Comparison of ENCODE assay signal across 13 mouse cellular contexts in the genomic region with DNA sequence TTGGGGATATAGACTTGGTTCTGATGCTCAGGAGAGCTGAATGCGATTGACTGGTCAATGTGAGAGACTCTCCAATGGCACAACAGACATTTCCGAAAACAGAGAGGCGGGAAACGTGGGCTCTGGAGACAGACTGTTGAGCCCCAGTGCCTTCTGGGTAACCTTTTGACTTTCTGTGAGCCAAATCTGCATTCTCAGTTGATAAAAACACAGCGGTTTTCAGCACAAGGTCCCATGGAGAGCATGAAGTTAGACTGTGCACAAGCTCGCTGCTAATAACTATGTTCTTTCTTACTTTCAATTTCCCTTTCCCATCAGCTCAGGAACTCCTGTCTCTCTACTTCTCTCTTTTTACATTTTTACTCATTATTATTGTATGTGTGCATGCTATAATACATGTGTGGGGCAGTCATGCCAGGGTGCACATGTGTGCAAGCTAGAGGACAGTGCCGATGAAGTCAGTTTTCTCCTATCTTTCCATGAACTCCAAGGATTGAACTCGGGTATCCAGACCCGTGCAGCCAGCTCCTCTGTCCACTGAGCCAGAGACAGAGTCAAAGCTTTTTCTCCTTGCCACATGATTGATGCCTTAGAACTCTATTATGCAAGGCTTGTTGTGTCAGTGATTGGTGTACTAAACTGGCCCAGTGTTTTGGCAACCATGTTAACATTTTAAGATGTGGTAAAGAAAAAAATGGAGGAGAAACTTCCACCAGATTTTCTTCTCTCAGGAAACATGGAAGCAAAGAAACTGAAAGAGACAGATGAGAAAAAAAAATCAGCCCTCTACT. TPM values are rescaled to one million over a fixed set of nuclear protein-coding genes. Genes with fewer than 3 reads are reported as not detected.
DNase-seq lines count a peak whose midpoint lies in the region; ATAC-seq and TF ChIP-seq lines count a peak whose summit lies in the region.
"Had no signal": no experiment of that assay in that cellular context is flagged by ENCODE, and none has a peak within 500 bp of the region (broad histone marks: within the 10 kb centered on the region; RNA-seq: fewer than 3 reads in every experiment).

No protein-coding gene starts in this region.

- no peak overlapping the region for H3K27ac ChIP-seq in gastrocnemius, adult 2 months
- H3K27ac ChIP-seq in neural tube, embryonic 15.5 days (replicated peaks): no peak overlapping the region
- H3K27ac ChIP-seq: hindbrain, embryonic 10.5 days had no signal

- WGBS in neural tube, embryonic 15.5 days: 83% methylated on average over 9 of the region's 9 CpGs

- TF ChIP-seq CTCF in gastrocnemius, adult 2 months (IDR thresholded peaks at IDR 0.05): no peak

- no peak for ATAC-seq in neural tube, embryonic 15.5 days (ENCODE audit: low FRiP score)
- peak; percentile 53 for ATAC-seq in inflammation-experienced regulatory T-cells, adult 6 months

- H3K4me1 ChIP-seq in neural tube, embryonic 15.5 days: no peaks in the 10 kb centered on the region
- H3K4me1 ChIP-seq: hindbrain, embryonic 10.5 days had no signal

- intact Hi-C loops in gastrocnemius, adult 2 months (cut with DNase I): no loop called here

- no peak overlapping the region for H3K4me2 ChIP-seq in neural tube, embryonic 15.5 days

- no peaks in the 10 kb centered on the region for H3K9me3 ChIP-seq in neural tube, embryonic 15.5 days (replicated peaks)
- H3K9me3 ChIP-seq: hindbrain, embryonic 10.5 days had no signal

- H3K9ac ChIP-seq in neural tube, embryonic 15.5 days (replicated peaks): no peak overlapping the region
- H3K9ac ChIP-seq: forebrain, postnatal 0 days had no signal

- peak overlapping the region; percentile 38 for H3K4me3 ChIP-seq in gastrocnemius, adult 2 months
- no peak overlapping the region for H3K4me3 ChIP-seq in neural tube, embryonic 15.5 days (replicated peaks)
- H3K4me3 ChIP-seq: hindbrain, embryonic 10.5 days had no signal

- DNase-seq in gastrocnemius, adult 2 months: no peak
- no peak for DNase-seq in gastrocnemius, postnatal 4 days (ENCODE audit: low spot score in 2 of 2)
- DNase-seq in neural tube, embryonic 10.5 days (ENCODE audit: extremely low spot score, low spot score): peak; percentile 4
- DNase-seq in splenic B cell, adult 2 months (ENCODE audit: low read depth, low spot score): peak; percentile 15
- no peak for DNase-seq in frontal cortex, postnatal 14 days (ENCODE audit: low spot score in 2 of 2)
- no peak for DNase-seq in Muller cell, postnatal 12 days (ENCODE audit: inconsistent ontology term)
- DNase-seq: forebrain, postnatal 0 days; kidney, adult 11 months; lung, postnatal 4 days; thymus, adult 18-20 months had no signal

- H3K36me3 ChIP-seq in neural tube, embryonic 15.5 days: no peaks in the 10 kb centered on the region
- no peaks in the 10 kb centered on the region for H3K36me3 ChIP-seq in splenic B cell, adult 2 months (ENCODE audit: control insufficient read depth, insufficient read depth, low read length, poor library complexity, severe bottlenecking)
- H3K36me3 ChIP-seq: hindbrain, embryonic 10.5 days had no signal

- no peaks in the 10 kb centered on the region for H3K27me3 ChIP-seq in neural tube, embryonic 15.5 days (replicated peaks)
- no peaks in the 10 kb centered on the region for H3K27me3 ChIP-seq in splenic B cell, adult 2 months (ENCODE audit: control insufficient read depth, insufficient read depth, low read length, poor library complexity, severe bottlenecking)

RNA-seq across cellular contexts. Expression of a gene that starts 13.2 kb away (rescaled TPM):
- 10 to 100 TPM; 19.3 to 28.5 TPM for total RNA-seq in gastrocnemius, adult 2 months (2021)
- 10 to 100 TPM; 11.8 to 15.8 TPM for total RNA-seq in gastrocnemius, postnatal 4 days (2021)
- polyA plus RNA-seq in neural tube, embryonic 15.5 days (2015; fragmentation: Nextera tagmentation; extraction: Ambion mirVana): 3.5 and 5.4 TPM in 2 replicates
- 10 to 100 TPM; 10.1 to 13.1 (median 12.5) TPM for polyA plus RNA-seq in inflammation-experienced regulatory T-cells, adult 6 months (2017; shearing (Covaris generic))

Comparison
In these comparisons a context has a peak if more than half of its experiments do, and no peak if none do; other contexts are left out.
1. DNase-seq: peak in neural tube, embryonic 10.5 days (single experiment) and splenic B cell, adult 2 months (single experiment); none in gastrocnemius, adult 2 months (single experiment), gastrocnemius, postnatal 4 days (0 of 2), frontal cortex, postnatal 14 days (0 of 2) and Muller cell, postnatal 12 days (single experiment).